Mouse (Mus musculus) G1E (cell line): ENCODE measurements around the gene Fzr1.

ENCODE experiments used
- CTCF ChIP-seq: IDR thresholded peaks from 2 replicates; pipeline ENCODE4 v1.5.1; 2012; ENCODE audit warnings: low read depth, low read length, inconsistent platforms, mixed read lengths
- GATA1 ChIP-seq: IDR thresholded peaks from 2 replicates; pipeline ENCODE4 v1.6.1; 2012; ENCODE audit warnings: borderline replicate concordance, low read length, inconsistent platforms, mixed read lengths
- TAL1 ChIP-seq: conservative IDR thresholded peaks from 2 replicates; pipeline ENCODE4 v1.6.1; 2012; ENCODE audit warnings: low read depth, low read length, inconsistent platforms, mixed read lengths

GRCm38 (mm10) chr10:81410350-81410749, 32.0 kb upstream of the Fzr1 start:
- no peak for TF ChIP-seq CTCF
- no peak for TF ChIP-seq TAL1
- no peak for TF ChIP-seq GATA1
